Mouse (Mus musculus): Measurements from ENCODE around the gene B4galt1.
A peak's percentile ranks its signal among the peaks of the same experiment; 100 is the strongest.

B4galt1 gene

DNA sequence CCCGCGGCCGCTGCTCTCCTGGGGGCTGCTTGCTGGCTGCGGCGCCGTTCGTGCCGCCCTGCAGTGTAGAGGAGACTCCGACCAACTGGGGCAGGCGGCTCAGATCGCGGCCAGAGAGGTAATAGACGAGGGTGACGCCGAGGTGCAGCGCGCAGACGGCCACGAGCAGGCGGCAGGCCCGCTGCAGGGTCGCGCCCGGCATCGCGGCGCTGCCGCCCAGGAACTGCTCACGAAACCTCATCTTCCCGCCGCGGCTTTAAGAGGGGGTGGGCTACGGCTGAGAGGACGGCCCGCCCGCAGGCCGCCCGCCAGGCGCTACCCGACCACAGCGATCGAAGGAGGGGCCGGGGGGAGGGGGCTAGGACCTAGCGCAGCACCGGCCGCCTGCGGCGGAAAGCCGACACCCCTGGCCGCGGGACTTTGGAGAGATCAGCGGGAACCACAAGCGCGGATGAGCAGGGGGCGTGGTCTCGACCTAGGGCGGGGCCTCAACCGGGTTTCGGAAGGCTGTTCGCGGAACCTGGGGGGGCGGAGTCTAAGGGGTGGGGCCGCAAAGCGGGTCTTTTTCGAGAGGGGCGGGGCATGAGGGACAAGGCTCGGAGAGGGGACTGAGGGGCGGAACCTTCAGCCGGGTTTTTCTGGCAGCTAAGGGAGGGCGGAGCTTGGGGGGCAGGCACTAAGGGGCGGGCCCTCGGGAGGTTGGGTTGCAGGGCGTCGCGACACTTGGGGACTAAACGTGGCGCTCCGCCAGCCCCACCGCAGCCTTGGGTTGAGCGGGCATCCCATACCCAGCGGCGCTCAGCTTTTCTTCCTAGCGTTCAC is at the start of gene B4galt1:
B4galt1 (minus strand) TSS at position 441 of the 822 bp plus-strand sequence.
- DNase-seq (ENCODE audit: low spot score in 2 of 2): peak; percentile 89 to 92

GRCm38 (mm10) chr4:40900612-40901011 is 46.8 kb upstream of the B4galt1 start:
- no peak for DNase-seq (ENCODE audit: low spot score in 2 of 2)

GRCm38 (mm10) chr4:40900071-40900470 is 46.3 kb upstream of the B4galt1 start:
- no peak for DNase-seq (ENCODE audit: low spot score in 2 of 2)

DNA sequence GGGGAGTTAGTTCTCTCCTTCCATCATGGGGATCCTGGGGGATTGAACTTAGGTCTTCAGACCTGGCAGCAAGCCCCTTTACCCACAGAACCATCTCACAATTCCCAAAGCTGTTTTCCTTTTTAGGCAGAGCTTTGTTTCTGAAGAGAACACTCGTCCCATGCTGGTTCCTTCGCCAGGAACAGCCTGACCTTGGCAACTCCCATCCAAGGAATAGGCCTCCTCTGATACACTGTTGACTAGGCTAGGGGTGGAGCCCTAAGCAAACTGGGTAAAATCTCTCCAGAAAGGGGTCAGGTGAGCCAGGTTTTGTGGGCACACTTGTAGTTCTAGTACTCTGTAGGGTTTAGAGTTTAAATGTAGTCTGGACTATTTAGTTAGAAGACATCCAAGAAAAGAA is 45.5 kb upstream of the B4galt1 start:
- DNase-seq (ENCODE audit: low spot score in 2 of 2): no peak

GRCm38 (mm10) chr4:40898476-40899044 is 44.8 kb upstream of the B4galt1 start:
- no peak for DNase-seq (ENCODE audit: low spot score in 2 of 2)

DNA sequence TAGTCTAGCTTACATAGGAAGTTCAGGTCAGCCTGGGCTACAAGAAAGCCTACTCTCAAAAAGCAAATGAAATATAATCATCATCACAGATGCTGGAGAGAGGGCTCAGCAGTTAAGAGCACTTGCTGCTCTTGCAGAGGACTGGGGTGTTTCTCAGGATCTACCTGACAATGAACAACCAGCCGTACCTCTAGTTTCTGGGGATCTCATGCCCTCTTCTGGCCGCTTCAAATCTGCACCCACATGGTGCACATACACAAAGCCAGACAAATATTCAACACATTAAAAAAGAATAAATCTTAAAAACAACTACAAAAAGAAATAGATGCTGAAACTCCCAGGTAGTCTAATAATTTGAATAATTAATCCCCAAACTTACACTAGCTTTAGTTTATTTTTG is 41.8 kb upstream of the B4galt1 start:
- no peak for DNase-seq (ENCODE audit: low spot score in 2 of 2)

DNA sequence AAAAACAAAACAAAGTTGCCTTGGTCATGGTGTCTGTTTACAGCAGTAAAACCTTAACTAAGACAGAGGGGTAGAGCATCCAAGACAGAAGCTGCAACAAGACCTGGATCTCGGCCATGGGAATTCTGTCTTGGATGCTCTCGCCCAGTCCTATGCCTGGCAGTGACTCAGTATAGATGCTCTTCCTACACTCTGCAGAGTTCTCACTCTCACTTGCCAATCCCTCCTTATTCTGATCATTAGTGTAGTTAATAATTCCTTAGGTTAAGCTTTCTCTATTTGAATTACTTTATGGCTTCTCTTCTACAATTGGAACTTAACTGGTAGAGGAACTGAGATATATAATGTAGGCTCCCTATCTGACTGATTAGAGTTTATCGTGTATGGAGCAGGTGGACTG is 41.3 kb upstream of the B4galt1 start:
- DNase-seq (ENCODE audit: low spot score in 2 of 2): no peak

DNA sequence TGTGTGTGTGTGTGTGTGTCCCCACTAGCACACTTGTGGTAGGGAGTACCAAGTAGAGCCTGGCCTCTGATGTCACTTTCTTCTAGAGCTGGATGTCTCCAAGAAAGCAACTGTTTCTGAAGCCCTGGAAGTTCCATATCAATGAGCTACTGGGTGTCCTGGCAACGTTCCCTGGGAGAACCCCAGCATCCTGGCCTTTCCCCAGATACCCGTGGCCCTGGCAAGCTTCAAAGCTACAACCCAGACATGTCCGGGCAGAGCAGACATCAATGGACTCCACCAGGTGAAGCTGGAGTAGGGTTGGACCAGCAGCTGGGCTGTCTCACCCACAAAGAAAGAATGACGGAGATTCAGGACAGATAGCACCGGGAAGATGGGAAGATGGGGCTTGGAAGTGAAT is 37.4 kb upstream of the B4galt1 start:
- no peak for DNase-seq (ENCODE audit: low spot score in 2 of 2)

GRCm38 (mm10) chr4:40889983-40890382 is 36.2 kb upstream of the B4galt1 start:
- DNase-seq (ENCODE audit: low spot score in 2 of 2): no peak

GRCm38 (mm10) chr4:40889252-40889651 is 35.4 kb upstream of the B4galt1 start:
- DNase-seq (ENCODE audit: low spot score in 2 of 2): no peak

DNA sequence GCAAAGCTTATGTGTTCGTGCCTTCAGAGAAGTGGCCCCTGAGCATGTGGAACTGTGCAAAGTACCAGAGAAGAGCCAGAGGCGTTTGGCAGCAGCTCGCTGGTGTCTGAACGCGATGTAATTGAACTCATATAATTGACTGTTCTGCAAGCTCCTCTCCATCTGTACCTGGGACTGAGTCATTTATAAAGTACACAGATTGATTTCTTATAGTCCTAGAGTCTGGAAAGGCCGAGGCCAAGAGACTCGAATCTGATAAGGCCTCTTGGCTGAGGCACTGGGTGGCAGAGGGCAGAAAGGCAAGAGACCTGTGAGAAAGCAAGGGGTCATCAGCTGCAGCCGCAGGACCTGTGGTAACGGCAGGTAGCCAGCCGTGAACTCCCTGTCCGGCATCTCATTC is 35.0 kb upstream of the B4galt1 start:
- no peak for DNase-seq (ENCODE audit: low spot score in 2 of 2)

- no peak for DNase-seq (ENCODE audit: low spot score in 2 of 2)
Measured at GRCm38 (mm10) chr4:40885883-40886282, 32.1 kb upstream of the B4galt1 start.

GRCm38 (mm10) chr4:40885166-40885525 is 31.3 kb upstream of the B4galt1 start:
- DNase-seq (ENCODE audit: low spot score in 2 of 2): peak in 1 of 2 experiments; percentile 53

- DNase-seq (ENCODE audit: low spot score in 2 of 2): peak; percentile 44 to 51
Measured at GRCm38 (mm10) chr4:40884282-40885165, 30.7 kb upstream of the B4galt1 start.

- DNase-seq (ENCODE audit: low spot score in 2 of 2): no peak
Measured at GRCm38 (mm10) chr4:40883200-40883599, 29.4 kb upstream of the B4galt1 start.

DNA sequence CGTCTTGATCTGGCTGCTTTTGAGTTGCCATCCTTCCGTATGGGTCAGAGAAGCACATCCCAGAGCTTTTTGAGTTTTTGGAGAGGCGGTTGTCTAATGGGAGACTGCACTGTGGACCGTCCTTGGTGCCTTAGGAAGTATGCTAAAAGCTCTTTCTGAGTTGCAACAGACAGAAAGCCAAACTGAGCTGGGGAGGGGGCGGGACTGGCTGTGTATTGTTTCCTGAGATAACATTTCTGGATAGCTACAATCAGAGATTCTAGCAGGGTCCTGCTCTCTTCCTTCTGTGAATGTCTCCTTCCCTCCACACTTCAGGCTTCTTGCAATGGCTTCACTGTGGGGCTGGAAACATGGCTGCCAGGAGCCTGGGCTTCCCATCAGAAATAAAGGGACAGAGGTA is 23.7 kb upstream of the B4galt1 start:
- no peak for DNase-seq (ENCODE audit: low spot score in 2 of 2)

DNA sequence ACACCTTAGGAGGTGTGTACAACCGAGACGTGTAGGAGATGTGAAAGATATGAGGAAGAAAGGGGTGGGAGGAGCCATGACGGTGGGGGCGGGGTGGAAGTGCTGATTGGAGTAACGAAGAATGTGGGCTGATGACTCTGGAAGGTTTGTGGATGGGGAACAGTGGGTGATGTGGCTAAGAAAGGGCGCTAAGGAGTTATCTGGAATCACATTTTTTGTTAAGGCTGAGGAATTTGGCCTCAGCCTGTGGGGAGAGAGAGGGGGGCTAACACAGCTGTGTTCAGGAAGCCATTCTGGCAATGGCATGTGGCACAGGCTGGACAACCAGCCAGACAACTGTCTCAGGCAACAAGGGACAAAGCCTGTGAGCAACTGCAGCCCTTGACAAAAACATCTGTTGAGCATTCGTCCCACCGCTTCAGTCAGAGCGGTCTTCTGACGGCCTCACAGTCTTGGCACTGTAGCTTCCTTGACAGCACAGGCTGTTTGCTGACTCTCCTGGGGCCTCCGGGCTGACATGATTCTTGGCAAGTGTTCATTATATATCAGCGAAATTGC is 23.1 kb upstream of the B4galt1 start:
- peak in 1 of 2 experiments; percentile 6 for DNase-seq (ENCODE audit: low spot score in 2 of 2)

DNA sequence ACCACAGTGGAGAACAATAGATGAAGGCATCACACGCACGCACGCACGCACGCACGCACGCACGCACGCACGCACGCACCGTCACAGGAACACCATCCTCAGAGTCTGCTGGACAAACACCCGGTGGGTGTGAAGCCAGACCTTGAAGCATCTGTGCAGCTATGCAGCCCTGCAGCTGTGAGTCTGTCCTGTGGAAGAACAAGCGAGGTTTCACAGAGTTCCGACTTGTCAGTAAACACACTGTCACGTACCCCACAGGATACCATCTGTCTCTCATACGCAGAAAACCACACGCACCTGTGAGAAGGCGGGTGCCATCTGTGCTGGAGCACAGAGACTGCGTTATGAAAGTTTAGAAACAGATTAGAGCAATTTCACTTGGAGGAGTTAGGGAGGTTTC is 22.0 kb upstream of the B4galt1 start:
- peak; percentile 85 to 88 for DNase-seq (ENCODE audit: low spot score in 2 of 2)

- DNase-seq (ENCODE audit: low spot score in 2 of 2): no peak
Measured at GRCm38 (mm10) chr4:40874794-40875552, 21.2 kb upstream of the B4galt1 start.

GRCm38 (mm10) chr4:40874151-40874600 is 20.4 kb upstream of the B4galt1 start:
- peak in 1 of 2 experiments; percentile 22 for DNase-seq (ENCODE audit: low spot score in 2 of 2)

GRCm38 (mm10) chr4:40873320-40873719 is 19.5 kb upstream of the B4galt1 start:
- DNase-seq (ENCODE audit: low spot score in 2 of 2): no peak

Data from right cerebral cortex, adult 2 months (tissue).